Mouse (Mus musculus) brain, embryonic 18.5 days (tissue): ENCODE measurements around the gene Btbd35f15.
"Not testable (repeated sequence)": the region's sequence is repeated elsewhere in the genome, so short reads cannot be mapped to it uniquely, and the experiment has no call there.

ENCODE experiments used
- DNase-seq: peaks from one replicate; pipeline ENCODE4 v3.0.0-alpha.2; 2012; ENCODE audit warnings: low read depth, low spot score

Btbd35f15 gene

GRCm38 (mm10) chrX:33577214-33577613, at the start of gene Btbd35f15:
Btbd35f15 (minus strand) TSS chrX:33577314.
- DNase-seq = not testable (repeated sequence)
